Mouse (Mus musculus) small intestine, adult 2 months (tissue): ENCODE data around the gene Usp25.

Experiments
- CTCF ChIP-seq: fragments of 200-500 bp; IDR thresholded peaks from 2 replicates; pipeline ENCODE4 v1.5.1; 2012; ENCODE audit warnings: low read depth, mild to moderate bottlenecking, control low read depth, inconsistent platforms, low read length, moderate library complexity, mixed read lengths; ENCODE audit not compliant: insufficient replicate concordance, insufficient read length; ENCODE audit errors: extremely low read depth
- POLR2A ChIP-seq: fragments of 200-500 bp; IDR thresholded peaks from 2 replicates; pipeline ENCODE4 v1.6.1; 2012; ENCODE audit warnings: low read depth, mild to moderate bottlenecking, control low read depth, inconsistent platforms, low read length, moderate library complexity

GRCm38 (mm10) chr16:77003900-77004299 lies 9.6 kb upstream of the Usp25 start:
- no peak for TF ChIP-seq CTCF
- TF ChIP-seq POLR2A = no peak
